Mouse (Mus musculus) urinary bladder, postnatal 4 days (tissue): ENCODE measurements around the gene Cblb.

Experiments used
- DNase-seq, 2 experiments: peaks; one replicate each; pipeline ENCODE4 v3.0.0; 2021 to 2022; ENCODE audit warnings: low spot score in 2 of 2

Gene Cblb

GRCm38 (mm10) chr16:52194040-52194439, 163.0 kb downstream of the Cblb start:
- no peak for DNase-seq

DNA sequence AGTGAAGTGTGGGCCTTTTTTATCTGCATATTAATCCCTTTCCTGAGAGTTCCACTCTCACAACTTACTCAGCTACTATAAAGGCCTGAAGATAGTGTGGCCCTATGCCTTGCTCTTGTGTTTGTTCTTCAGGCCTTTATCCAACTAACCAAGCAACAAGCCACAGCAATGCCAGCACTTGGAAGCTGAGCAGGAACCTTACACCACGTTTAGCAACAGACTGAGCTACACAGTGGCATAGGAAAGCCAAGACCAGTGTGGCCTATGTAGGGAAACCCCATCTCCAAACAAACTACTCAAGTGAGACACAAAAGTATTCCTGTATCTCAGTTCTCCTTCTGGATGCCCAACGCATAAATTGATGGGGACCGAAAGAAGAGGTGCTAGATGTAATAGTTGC, 163.8 kb downstream of the Cblb start:
- DNase-seq: no peak

GRCm38 (mm10) chr16:52200107-52200506, 169.1 kb downstream of the Cblb start:
- no peak for DNase-seq

- DNase-seq: no peak
Measured at GRCm38 (mm10) chr16:52210844-52211606, 180.0 kb downstream of the Cblb start.

- DNase-seq: no peak
Measured at GRCm38 (mm10) chr16:52219069-52219468, 188.0 kb downstream of the Cblb start.

- DNase-seq: no peak
Measured at GRCm38 (mm10) chr16:52222896-52223295, 191.9 kb downstream of the Cblb start.

GRCm38 (mm10) chr16:52229446-52229845, 198.4 kb downstream of the Cblb start:
- DNase-seq: no peak

- no peak for DNase-seq
Measured at GRCm38 (mm10) chr16:52229930-52230329, 198.9 kb downstream of the Cblb start.

DNA sequence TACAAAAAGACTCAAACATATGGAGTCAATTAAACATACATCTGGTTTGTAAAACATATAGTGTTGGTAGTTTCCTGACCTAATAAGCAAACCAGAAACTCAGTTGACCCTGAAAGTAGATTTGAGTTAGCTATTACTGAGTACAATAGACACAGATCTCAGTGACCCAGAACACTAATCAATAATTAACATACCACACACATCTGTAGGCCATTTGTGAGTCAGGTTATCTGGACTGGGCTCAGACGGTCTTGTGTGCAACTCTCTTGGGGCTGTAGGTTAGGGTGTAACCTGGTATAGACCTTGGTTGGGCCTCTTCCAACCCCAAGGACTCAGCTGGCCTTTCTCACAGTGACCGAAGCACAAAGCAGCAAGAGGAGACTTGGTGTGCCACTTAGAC, 211.1 kb downstream of the Cblb start:
- no peak for DNase-seq

GRCm38 (mm10) chr16:52243421-52243973, 212.5 kb downstream of the Cblb start:
- no peak for DNase-seq

GRCm38 (mm10) chr16:52250196-52250595, 219.2 kb downstream of the Cblb start:
- no peak for DNase-seq

DNA sequence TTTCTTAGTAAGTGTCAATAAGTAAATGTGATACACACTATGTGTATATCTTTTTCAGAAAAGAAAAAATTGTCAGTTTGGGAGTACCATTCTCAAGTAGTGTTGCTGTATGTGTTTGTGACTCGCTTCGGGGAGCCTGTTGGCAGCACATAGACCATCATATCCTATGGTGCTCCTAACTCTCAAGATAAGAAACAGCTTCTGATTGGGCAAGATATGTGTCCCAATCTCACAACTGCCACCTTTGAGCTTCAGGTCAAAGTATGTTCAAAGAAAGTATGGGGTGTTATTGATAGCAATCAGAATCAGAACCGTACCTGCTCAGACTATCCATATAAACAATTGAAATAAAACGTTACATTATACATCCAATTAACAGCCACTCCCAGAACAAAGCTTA, 219.9 kb downstream of the Cblb start:
- DNase-seq: no peak
